Mouse (Mus musculus) granulocyte monocyte progenitor cell, adult 5-6 weeks (primary cell): ENCODE data around the gene Vegfd. TPM values are rescaled to one million over a fixed set of nuclear protein-coding genes. Genes with fewer than 3 reads are reported as not detected.

Source experiments
- total RNA-seq, 2 experiments: library from RNA; stranded (forward) in 1 of 2; stranded (reverse) in 1 of 2; fragments of 200-712, 200-1000 nt in 1 of 2; fragments of >200 nt in 1 of 2; fragmentation: Nextera tagmentation in 1 of 2; gene quantifications; 2 replicates each; pipeline ENCODE4 v1.2.3; 2014 to 2017

The Vegfd gene
- total RNA-seq, 2 experiments from 2014 or later: not detected

Other genes with a start within 250 kb of the Vegfd start
- not detected in 2 replicates for gene Ace2, start 234.0 kb upstream of the Vegfd start, total RNA-seq (2014; fragmentation: Nextera tagmentation)
- gene Ace2, start 234.0 kb upstream of the Vegfd start, total RNA-seq (2017): not detected in 2 replicates
- 4.7 and 5.5 TPM in 2 replicates for gene Bmx, start 115.2 kb upstream of the Vegfd start, total RNA-seq (2014; fragmentation: Nextera tagmentation)
- 5.0 and 10.1 TPM in 2 replicates for gene Bmx, start 115.2 kb upstream of the Vegfd start, total RNA-seq (2017)
- gene Pir, start 104.0 kb upstream of the Vegfd start, total RNA-seq (2014; fragmentation: Nextera tagmentation): 3.6 TPM in 1 of 2 replicates, not detected in the other
- gene Pir, start 104.0 kb upstream of the Vegfd start, total RNA-seq (2017): 2.5 TPM in 1 of 2 replicates, not detected in the other
- 22.1 and 22.2 TPM in 2 replicates for gene Piga, start 46.4 kb downstream of the Vegfd start, total RNA-seq (2014; fragmentation: Nextera tagmentation)
- gene Piga, start 46.4 kb downstream of the Vegfd start, total RNA-seq (2017): 15.0 and 19.9 TPM in 2 replicates
- gene Asb11, start 63.6 kb downstream of the Vegfd start, total RNA-seq (2014; fragmentation: Nextera tagmentation): not detected in 2 replicates
- gene Asb11, start 63.6 kb downstream of the Vegfd start, total RNA-seq (2017): 0.72 TPM in 1 of 2 replicates, not detected in the other
- gene Asb9, start 132.9 kb downstream of the Vegfd start, total RNA-seq (2014; fragmentation: Nextera tagmentation): not detected in 2 replicates
- gene Asb9, start 132.9 kb downstream of the Vegfd start, total RNA-seq (2017): not detected in 2 replicates